Comparison of ENCODE assay signal across 11 mouse cellular contexts in the genomic region with DNA sequence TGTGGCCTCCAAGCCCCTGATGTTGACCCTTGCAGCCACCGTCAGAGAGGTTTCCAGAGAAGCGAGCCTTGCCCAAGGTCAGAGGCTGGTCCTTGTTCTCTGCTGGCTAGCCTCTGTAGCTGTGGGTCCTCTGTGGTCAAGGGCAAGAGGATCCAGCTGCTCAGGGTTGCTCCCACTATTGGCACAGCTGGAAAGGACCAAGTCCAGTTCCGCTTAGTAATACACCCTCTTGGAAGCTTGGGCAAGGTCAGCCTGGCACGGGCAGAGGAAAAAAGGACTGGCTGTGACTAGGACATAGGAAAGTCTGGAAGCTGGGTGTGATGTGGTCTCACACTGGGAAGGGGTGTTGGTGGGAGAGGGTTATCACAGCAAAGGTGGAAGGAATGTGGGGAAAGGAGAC.
DNase-seq lines count a peak whose midpoint lies in the region; ATAC-seq and TF ChIP-seq lines count a peak whose summit lies in the region.
"Had no signal": no experiment of that assay in that cellular context is flagged by ENCODE, and none has a peak within 500 bp of the region (broad histone marks: within the 10 kb centered on the region; RNA-seq: fewer than 3 reads in every experiment).

No protein-coding gene starts in this region.

- no peak for TF ChIP-seq CTCF in lung, postnatal 0 days (IDR thresholded peaks at IDR 0.05)

- no peaks in the 10 kb centered on the region for H3K36me3 ChIP-seq in forebrain, embryonic 13.5 days (ENCODE audit: poor library complexity, severe bottlenecking)
- no peaks in the 10 kb centered on the region for H3K36me3 ChIP-seq in midbrain, embryonic 12.5 days
- H3K36me3 ChIP-seq in lung, postnatal 0 days (ENCODE audit: insufficient read depth, low read length), result no peaks in the 10 kb centered on the region
- H3K36me3 ChIP-seq: stomach, embryonic 15.5 days had no signal

- peak; percentile 51 for DNase-seq in gastrocnemius, postnatal 25 days
- DNase-seq in gastrocnemius, postnatal 14 days, result no peak
- DNase-seq in adipocyte (ENCODE audit: low spot score), result peak; percentile 20
- no peak for DNase-seq in cerebellum, postnatal 36 days
- no peak for DNase-seq in lung, postnatal 0 days (ENCODE audit: low spot score)
- DNase-seq: lung, adult 18-20 months had no signal

- intact Hi-C loops in gastrocnemius, postnatal 14 days (cut with DNase I; ENCODE audit: low total_unique reads), result no loop called here

- 81% methylated on average over 4 of the region's 4 CpGs for WGBS in forebrain, embryonic 13.5 days
- WGBS in midbrain, embryonic 12.5 days, result 82% methylated on average over 4 of the region's 4 CpGs
- 87% methylated on average over 4 of the region's 4 CpGs for WGBS in lung, postnatal 0 days

- no peaks in the 10 kb centered on the region for H3K9me3 ChIP-seq in forebrain, embryonic 13.5 days (replicated peaks)
- no peaks in the 10 kb centered on the region for H3K9me3 ChIP-seq in midbrain, embryonic 12.5 days
- H3K9me3 ChIP-seq in lung, postnatal 0 days (ENCODE audit: low read length), result no peaks in the 10 kb centered on the region
- H3K9me3 ChIP-seq: stomach, embryonic 15.5 days had no signal

- H3K9ac ChIP-seq in forebrain, embryonic 13.5 days, result peak overlapping the region; percentile 57
- no peak overlapping the region for H3K9ac ChIP-seq in midbrain, embryonic 12.5 days (replicated peaks)
- H3K9ac ChIP-seq in lung, postnatal 0 days (replicated peaks; ENCODE audit: low read depth), result no peak overlapping the region
- H3K9ac ChIP-seq: stomach, embryonic 15.5 days had no signal

- no peak overlapping the region for H3K4me3 ChIP-seq in forebrain, embryonic 13.5 days
- H3K4me3 ChIP-seq in midbrain, embryonic 12.5 days, result no peak overlapping the region
- no peak overlapping the region for H3K4me3 ChIP-seq in lung, postnatal 0 days (ENCODE audit: low read depth, low read length)
- H3K4me3 ChIP-seq: heart, adult 2 months; stomach, embryonic 15.5 days had no signal

- no peak for TF ChIP-seq EP300 in lung, postnatal 0 days (IDR thresholded peaks at IDR 0.05)

- peaks cover 44% of the 10 kb centered on the region for H3K4me1 ChIP-seq in forebrain, embryonic 13.5 days
- peaks cover 47% of the 10 kb centered on the region for H3K4me1 ChIP-seq in midbrain, embryonic 12.5 days
- 0 out of 2 replicates have a peak, but pooled peaks cover 5% of the 10 kb centered on the region for H3K4me1 ChIP-seq in lung, postnatal 0 days (ENCODE audit: insufficient read depth, low read depth, low read length)

- H3K27ac ChIP-seq in forebrain, embryonic 13.5 days, result peak overlapping the region; percentile 91
- peak overlapping the region; percentile 69 for H3K27ac ChIP-seq in midbrain, embryonic 12.5 days (replicated peaks)
- H3K27ac ChIP-seq in lung, postnatal 0 days (ENCODE audit: low read length), result no peak overlapping the region
- H3K27ac ChIP-seq: heart, adult 2 months; stomach, embryonic 15.5 days had no signal

- H3K4me2 ChIP-seq in forebrain, embryonic 13.5 days, result peak overlapping the region; percentile 42; the same call in 1 of the 2 replicates
- no peak overlapping the region for H3K4me2 ChIP-seq in midbrain, embryonic 12.5 days (replicated peaks)
- no peak overlapping the region for H3K4me2 ChIP-seq in lung, postnatal 0 days (replicated peaks; ENCODE audit: low read depth, low read length)
- H3K4me2 ChIP-seq: stomach, embryonic 15.5 days had no signal

- ATAC-seq in forebrain, embryonic 13.5 days, result no peak; the same call in 1 of the 2 replicates
- no peak for ATAC-seq in midbrain, embryonic 12.5 days (ENCODE audit: low FRiP score, low read depth)
- ATAC-seq in cerebellum, adult (ENCODE audit: insufficient number of reproducible peaks, low FRiP score, low TSS enrichment), result no peak
- no peak for ATAC-seq in lung, postnatal 0 days

- no peaks in the 10 kb centered on the region for H3K27me3 ChIP-seq in forebrain, embryonic 13.5 days
- peaks cover 10% of the 10 kb centered on the region for H3K27me3 ChIP-seq in midbrain, embryonic 12.5 days
- no peaks in the 10 kb centered on the region for H3K27me3 ChIP-seq in lung, postnatal 0 days (replicated peaks; ENCODE audit: insufficient read depth, low read length)
- H3K27me3 ChIP-seq: stomach, embryonic 15.5 days had no signal

Comparison
In these comparisons a context has a peak if more than half of its experiments do, and no peak if none do; other contexts are left out.
1. DNase-seq: peak in gastrocnemius, postnatal 25 days (single experiment) and adipocyte (single experiment); none in gastrocnemius, postnatal 14 days (single experiment), cerebellum, postnatal 36 days (0 of 2) and lung, postnatal 0 days (single experiment).